ENCODE assay signal across 8 mouse cellular contexts in genomic region chr7:42692362-42693158, GRCm38 (mm10). TPM values are rescaled to one million over a fixed set of nuclear protein-coding genes. Genes with fewer than 3 reads are reported as not detected.
DNase-seq lines count a peak whose midpoint lies in the region; ATAC-seq lines count a peak whose summit lies in the region.
"Not testable (repeated sequence)": the region's sequence is repeated elsewhere in the genome, so short reads cannot be mapped to it uniquely, and the experiment has no call there.

Zfp975 (minus strand) TSS chr7:42692742.

- peaks cover 18% of the 10 kb centered on the region for H3K4me1 ChIP-seq in megakaryocyte, embryonic 14.5 days

- H3K36me3 ChIP-seq in megakaryocyte, embryonic 14.5 days (replicated peaks; ENCODE audit: low read length) = not testable (repeated sequence)

- H3K4me3 ChIP-seq in megakaryocyte, embryonic 14.5 days (replicated peaks) = peak within 1 kb of the TSS; percentile 91

- not testable (repeated sequence) for H3K27me3 ChIP-seq in megakaryocyte, embryonic 14.5 days (replicated peaks)

- ATAC-seq in inflammation-experienced regulatory T-cells, adult 6 months = peak; percentile 98

- H3K9me3 ChIP-seq in megakaryocyte, embryonic 14.5 days = not testable (repeated sequence)

- DNase-seq in adrenal gland, adult 8-10 months = peak; percentile 83
- peak; percentile 54 for DNase-seq in embryo, embryonic 11.5 days (ENCODE audit: low read depth, low spot score)
- DNase-seq in gastrocnemius, postnatal 25 days = peak; percentile 83
- DNase-seq in left cerebral cortex, adult 9 months (ENCODE audit: low spot score in 2 of 2) = peak; percentile 69 to 87
- DNase-seq in right cerebral cortex, adult 2 months (ENCODE audit: low spot score in 2 of 2) = peak; percentile 83 to 85
- peak; percentile 17 for DNase-seq in urinary bladder, postnatal 10 days (ENCODE audit: low spot score)

RNA-seq across cellular contexts. Expression of gene Zfp975, which starts in this region (rescaled TPM):
- total RNA-seq in adrenal gland, adult 8-10 months (2022) = 10 to 100 TPM in 1 of 4 experiments, 1 to 10 TPM in 3; 5.0 to 10.2 (median 6.4) TPM
- 1 to 10 TPM; 3.3 to 3.7 TPM for total RNA-seq in gastrocnemius, postnatal 25 days (2021)
- polyA plus RNA-seq in inflammation-experienced regulatory T-cells, adult 6 months (2017; shearing (Covaris generic)) = 1 to 10 TPM; 1.8 to 4.9 (median 3.2) TPM
- polyA plus RNA-seq in megakaryocyte, embryonic 14.5 days (2012; ENCODE audit: insufficient read depth, low replicate concordance) = 0.16 TPM in 1 of 2 replicates, not detected in the other

Comparison
In these comparisons a context has a peak if more than half of its experiments do, and no peak if none do; other contexts are left out.
1. Peak in every context shown above with its lines: DNase-seq, ATAC-seq and H3K4me3 ChIP-seq.
2. DNase-seq: peak in every context shown above with its lines; median percentile 84 in right cerebral cortex, adult 2 months; 83 in adrenal gland, adult 8-10 months; 83 in gastrocnemius, postnatal 25 days; 78 in left cerebral cortex, adult 9 months; 54 in embryo, embryonic 11.5 days; 17 in urinary bladder, postnatal 10 days.